Mouse (Mus musculus): ENCODE measurements around the gene Polr1e.

GRCm38 (mm10) chr4:44983131-44983740 is 35.1 kb upstream of the Polr1e start:
- no peak for TF ChIP-seq CTCF (IDR thresholded peaks at IDR 0.05; ENCODE audit: low read depth)
- no peak for TF ChIP-seq EP300 (IDR thresholded peaks at IDR 0.05; ENCODE audit: low read depth)

Data from heart, postnatal 0 days (tissue).